Mouse (Mus musculus) right cerebral cortex, postnatal 4 days (tissue): ENCODE results near the gene Cad.

ENCODE experiments used
- DNase-seq: peaks from one replicate; pipeline ENCODE4 v3.0.0-alpha.2; 2022

Cad gene

GRCm38 (mm10) chr5:31116354-31116753 is 61.8 kb downstream of the Cad start, which contains the start of gene Trim54:
TSS of gene Trim54 (plus strand) at chr5:31116712.
- DNase-seq: no peak

GRCm38 (mm10) chr5:31116912-31117311 is 62.3 kb downstream of the Cad start:
- DNase-seq: no peak

- no peak for DNase-seq
Observed at GRCm38 (mm10) chr5:31121111-31121510, 66.5 kb downstream of the Cad start.

- DNase-seq: no peak
Observed at GRCm38 (mm10) chr5:31123481-31123880, 68.9 kb downstream of the Cad start.

GRCm38 (mm10) chr5:31126050-31126449 is 71.5 kb downstream of the Cad start:
- no peak for DNase-seq
